Mouse (Mus musculus) liver, embryonic 11.5 days (tissue): ENCODE results near the gene Gm13271. TPM values are rescaled to one million over a fixed set of nuclear protein-coding genes. Genes with fewer than 3 reads are reported as not detected.
"Not testable (repeated sequence)": the region's sequence is repeated elsewhere in the genome, so short reads cannot be mapped to it uniquely, and the experiment has no call there.

Source experiments
- ATAC-seq: fragments of 200-750 bp; cut with Nextera tagmentation; replicated peaks from 2 replicates; pipeline ENCODE4 v1.8.0; 2017; ENCODE audit warnings: moderate number of reproducible peaks, mild to moderate bottlenecking, moderate TSS enrichment, moderate library complexity; ENCODE audit not compliant: low FRiP score
- DNase-seq: peaks from one replicate; pipeline ENCODE4 v3.0.0-alpha.2; 2017; ENCODE audit warnings: low spot score
- H3K27ac ChIP-seq: fragments of 300-500 bp; sonication (generic); 2 replicates; pipeline ENCODE4 v1.5.1; 2014; ENCODE audit warnings: mild to moderate bottlenecking, low read depth, low read length, control low read depth
- H3K27me3 ChIP-seq: fragments of 300-500 bp; sonication (generic); replicated peaks from 2 replicates; pipeline ENCODE4 v1.6.1; 2014; ENCODE audit warnings: low read length, mixed read lengths; ENCODE audit not compliant: control insufficient read depth, insufficient read depth
- H3K36me3 ChIP-seq: fragments of 300-500 bp; sonication (generic); 2 replicates; pipeline ENCODE4 v1.6.1; 2014; ENCODE audit warnings: mild to moderate bottlenecking, low read length, moderate library complexity, mixed read lengths; ENCODE audit not compliant: control insufficient read depth, insufficient read depth
- H3K4me1 ChIP-seq: fragments of 300-500 bp; sonication (generic); replicated peaks from 2 replicates; pipeline ENCODE4 v1.6.1; 2014; ENCODE audit warnings: low read length, mixed read lengths; ENCODE audit not compliant: control insufficient read depth, insufficient read depth
- H3K4me2 ChIP-seq: fragments of 300-500 bp; sonication (generic); 2 replicates; pipeline ENCODE4 v1.6.1; 2014; ENCODE audit warnings: mild to moderate bottlenecking, control low read depth, moderate library complexity
- H3K4me3 ChIP-seq: fragments of 300-500 bp; sonication (generic); 2 replicates; pipeline ENCODE4 v1.5.1; 2014; ENCODE audit warnings: low read depth, low read length, control low read depth
- H3K9ac ChIP-seq: fragments of 300-500 bp; sonication (generic); 2 replicates; pipeline ENCODE4 v1.6.1; 2014; ENCODE audit warnings: low read depth, low read length, control low read depth
- H3K9me3 ChIP-seq: fragments of 300-500 bp; sonication (generic); 2 replicates; pipeline ENCODE4 v1.6.1; 2016; ENCODE audit warnings: low read length, inconsistent platforms, mixed read lengths; ENCODE audit not compliant: control insufficient read depth
- WGBS: fragments of 180-500 bp; shearing (Covaris S2); extraction: QIAGEN DNeasy Blood & Tissue Kit; methylation state at CpG from one replicate; pipeline ENCODE4 v1.1.7; 2014; 5-methylcytosine and 5-hydroxymethylcytosine counted together
- polyA plus RNA-seq: library from polyadenylated mRNA; unstranded; fragments of >200 nt; fragmentation: Nextera tagmentation; extraction: Ambion mirVana; gene quantifications from 2 replicates; pipeline ENCODE4 v1.2.1, GENCODE M21; 2014

Gene Gm13271
- polyA plus RNA-seq, 1 experiment from 2014 or later, result not detected

- no CpG with 5 or more reads among the region's 32 CpGs for WGBS
- H3K4me3 ChIP-seq, H3K9ac ChIP-seq, H3K36me3 ChIP-seq, H3K4me2 ChIP-seq, ATAC-seq, H3K9me3 ChIP-seq, H3K27ac ChIP-seq, H3K27me3 ChIP-seq, H3K4me1 ChIP-seq, DNase-seq: not testable (repeated sequence)
Measured at GRCm38 (mm10) chr4:88773534-88773933, 18.9 kb downstream of the Gm13271 start, which contains the start of gene Gm13290. Gene Gm13290, plus strand, starts transcription at chr4:88773834.

GRCm38 (mm10) chr4:88776622-88777021 is 22.0 kb downstream of the Gm13271 start, which contains the start of gene Gm13289:
Gene Gm13289, plus strand, starts transcription at chr4:88776922.
- H3K9ac ChIP-seq, DNase-seq: not testable (repeated sequence)
- no CpG with 5 or more reads among the region's 29 CpGs for WGBS

DNA sequence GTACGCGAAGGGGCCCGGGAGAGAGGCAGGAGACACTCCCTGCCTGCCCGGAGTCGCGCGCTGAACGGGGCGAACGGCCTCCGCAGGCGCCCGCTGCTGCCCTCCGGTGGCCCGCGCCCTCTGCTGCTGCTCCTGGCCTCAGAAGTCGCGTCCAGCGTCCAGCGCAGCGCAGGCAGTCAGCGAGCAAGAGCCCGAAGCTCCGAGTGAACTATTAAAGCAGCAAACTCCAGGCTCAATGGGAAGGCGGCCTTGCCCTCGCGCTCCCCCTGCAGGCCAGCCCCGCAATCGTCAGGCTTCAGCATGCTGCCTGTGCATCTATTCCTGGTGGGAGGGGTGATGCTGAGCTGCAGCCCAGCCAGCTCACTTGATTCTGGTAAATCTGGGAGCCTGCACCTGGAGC is 24.9 kb downstream of the Gm13271 start, which contains the start of gene Gm13272:
Gm13272 (plus strand) TSS at position 301 of the 400 bp plus-strand sequence.
- ATAC-seq, H3K27me3 ChIP-seq, H3K9ac ChIP-seq, DNase-seq, H3K27ac ChIP-seq, H3K4me3 ChIP-seq, H3K4me1 ChIP-seq, H3K9me3 ChIP-seq, H3K4me2 ChIP-seq, H3K36me3 ChIP-seq: not testable (repeated sequence)
- no CpG with 5 or more reads among the region's 29 CpGs for WGBS

More at GRCm38 (mm10) chr4:88776622-88777021, 22.0 kb downstream of the Gm13271 start, which contains the start of gene Gm13289:
- not testable (repeated sequence) for H3K4me2 ChIP-seq, H3K4me1 ChIP-seq, H3K9me3 ChIP-seq, H3K27ac ChIP-seq, H3K27me3 ChIP-seq, H3K36me3 ChIP-seq, H3K4me3 ChIP-seq, ATAC-seq

- H3K27me3 ChIP-seq, H3K9ac ChIP-seq, H3K9me3 ChIP-seq, H3K4me3 ChIP-seq, H3K27ac ChIP-seq, H3K4me2 ChIP-seq, DNase-seq, H3K4me1 ChIP-seq, ATAC-seq, H3K36me3 ChIP-seq: not testable (repeated sequence)
- 43% methylated on average over 14 of the region's 18 CpGs for whole genome bisulfite sequencing
Measured at GRCm38 (mm10) chr4:88780320-88780719, 25.7 kb downstream of the Gm13271 start.

DNA sequence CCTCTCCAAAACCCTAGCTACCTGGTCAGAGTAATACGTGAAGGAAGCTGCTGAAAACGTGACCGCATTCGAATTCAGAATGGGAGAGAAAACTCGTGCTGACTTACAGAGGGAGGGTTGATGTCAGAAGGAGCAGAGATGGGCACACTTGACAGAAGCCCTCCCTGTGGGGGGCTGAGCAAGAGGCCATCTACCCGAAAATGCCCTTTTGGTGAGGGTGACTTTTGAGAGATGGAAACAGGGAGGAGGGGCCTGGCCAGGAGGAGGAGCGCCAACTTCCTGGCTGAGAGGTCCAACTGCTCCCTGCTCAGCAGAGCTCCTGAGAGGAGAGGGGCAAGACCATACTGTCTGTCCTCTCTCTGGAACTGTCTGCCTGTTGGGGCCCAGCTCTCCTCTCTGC is 27.2 kb downstream of the Gm13271 start, which contains the start of gene Ifnz:
Ifnz (plus strand) TSS at position 301 of the 400 bp plus-strand sequence.
- H3K36me3 ChIP-seq, H3K9ac ChIP-seq, H3K27ac ChIP-seq, H3K4me1 ChIP-seq, H3K9me3 ChIP-seq, DNase-seq, H3K27me3 ChIP-seq, H3K4me3 ChIP-seq, ATAC-seq: not testable (repeated sequence)
- H3K4me2 ChIP-seq, result peak within 1 kb of the TSS; percentile 47
- WGBS, result 6% methylated on average over 4 of the region's 7 CpGs

- H3K4me2 ChIP-seq, result peak overlapping the region; percentile 47
- not testable (repeated sequence) for H3K27me3 ChIP-seq, H3K4me1 ChIP-seq, ATAC-seq, H3K9ac ChIP-seq, DNase-seq, H3K4me3 ChIP-seq, H3K36me3 ChIP-seq, H3K9me3 ChIP-seq, H3K27ac ChIP-seq
- under 1% methylated on average over 14 of the region's 31 CpGs for WGBS
Measured at GRCm38 (mm10) chr4:88782335-88782734, 27.7 kb downstream of the Gm13271 start.

DNA sequence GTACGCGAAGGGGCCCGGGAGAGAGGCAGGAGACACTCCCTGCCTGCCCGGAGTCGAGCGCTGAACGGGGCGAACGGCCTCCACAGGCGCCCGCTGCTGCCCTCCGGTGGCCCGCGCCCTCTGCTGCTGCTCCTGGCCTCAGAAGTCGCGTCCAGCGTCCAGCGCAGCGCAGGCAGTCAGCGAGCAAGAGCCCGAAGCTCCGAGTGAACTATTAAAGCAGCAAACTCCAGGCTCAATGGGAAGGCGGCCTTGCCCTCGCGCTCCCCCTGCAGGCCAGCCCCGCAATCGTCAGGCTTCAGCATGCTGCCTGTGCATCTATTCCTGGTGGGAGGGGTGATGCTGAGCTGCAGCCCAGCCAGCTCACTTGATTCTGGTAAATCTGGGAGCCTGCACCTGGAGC is 30.7 kb downstream of the Gm13271 start, which contains the start of gene Gm13276:
Gm13276 (plus strand) TSS at position 301 of the 400 bp plus-strand sequence.
- H3K36me3 ChIP-seq, H3K4me1 ChIP-seq, H3K4me2 ChIP-seq, H3K27me3 ChIP-seq, H3K4me3 ChIP-seq, H3K27ac ChIP-seq, H3K9me3 ChIP-seq, DNase-seq, H3K9ac ChIP-seq, ATAC-seq: not testable (repeated sequence)
- WGBS, result no CpG with 5 or more reads among the region's 27 CpGs

DNA sequence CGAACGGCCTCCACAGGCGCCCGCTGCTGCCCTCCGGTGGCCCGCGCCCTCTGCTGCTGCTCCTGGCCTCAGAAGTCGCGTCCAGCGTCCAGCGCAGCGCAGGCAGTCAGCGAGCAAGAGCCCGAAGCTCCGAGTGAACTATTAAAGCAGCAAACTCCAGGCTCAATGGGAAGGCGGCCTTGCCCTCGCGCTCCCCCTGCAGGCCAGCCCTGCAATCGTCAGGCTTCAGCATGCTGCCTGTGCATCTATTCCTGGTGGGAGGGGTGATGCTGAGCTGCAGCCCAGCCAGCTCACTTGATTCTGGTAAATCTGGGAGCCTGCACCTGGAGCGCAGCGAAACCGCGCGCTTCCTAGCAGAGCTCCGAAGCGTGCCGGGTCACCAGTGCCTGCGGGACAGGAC is 33.7 kb downstream of the Gm13271 start, which contains the start of gene Gm13277:
Gm13277 (plus strand) TSS at position 231 of the 400 bp plus-strand sequence.
- H3K9ac ChIP-seq, H3K36me3 ChIP-seq, H3K27ac ChIP-seq, H3K4me3 ChIP-seq, H3K27me3 ChIP-seq, H3K9me3 ChIP-seq, DNase-seq, ATAC-seq, H3K4me1 ChIP-seq, H3K4me2 ChIP-seq: not testable (repeated sequence)
- 0% methylated on average over 4 of the region's 28 CpGs for WGBS

DNA sequence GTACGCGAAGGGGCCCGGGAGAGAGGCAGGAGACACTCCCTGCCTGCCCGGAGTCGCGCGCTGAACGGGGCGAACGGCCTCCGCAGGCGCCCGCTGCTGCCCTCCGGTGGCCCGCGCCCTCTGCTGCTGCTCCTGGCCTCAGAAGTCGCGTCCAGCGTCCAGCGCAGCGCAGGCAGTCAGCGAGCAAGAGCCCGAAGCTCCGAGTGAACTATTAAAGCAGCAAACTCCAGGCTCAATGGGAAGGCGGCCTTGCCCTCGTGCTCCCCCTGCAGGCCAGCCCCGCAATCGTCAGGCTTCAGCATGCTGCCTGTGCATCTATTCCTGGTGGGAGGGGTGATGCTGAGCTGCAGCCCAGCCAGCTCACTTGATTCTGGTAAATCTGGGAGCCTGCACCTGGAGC is 36.6 kb downstream of the Gm13271 start, which contains the start of gene Gm13278:
Gm13278 (plus strand) TSS at position 301 of the 400 bp plus-strand sequence.
- not testable (repeated sequence) for ATAC-seq
- WGBS, result no CpG with 5 or more reads among the region's 28 CpGs

More for the DNA sequence above, 36.6 kb downstream of the Gm13271 start, which contains the start of gene Gm13278:
- H3K9ac ChIP-seq, DNase-seq, H3K4me3 ChIP-seq, H3K4me1 ChIP-seq, H3K9me3 ChIP-seq, H3K27ac ChIP-seq, H3K27me3 ChIP-seq, H3K36me3 ChIP-seq, H3K4me2 ChIP-seq: not testable (repeated sequence)
